Mouse (Mus musculus): ENCODE data around the gene Hpdl. TPM values are rescaled to one million over a fixed set of nuclear protein-coding genes. Genes with fewer than 3 reads are reported as not detected.

Hpdl gene
- total RNA-seq, 2 experiments from 2014 or later = 1.5 to 2.3 TPM

- no peak for DNase-seq
Measured at GRCm38 (mm10) chr4:116799901-116800300, 21.6 kb downstream of the Hpdl start.

- no peak for DNase-seq
Measured at GRCm38 (mm10) chr4:116796442-116797110, 24.9 kb downstream of the Hpdl start.

- DNase-seq = no peak
Measured at GRCm38 (mm10) chr4:116794273-116794672, 27.2 kb downstream of the Hpdl start.

GRCm38 (mm10) chr4:116792453-116792852 lies 29.1 kb downstream of the Hpdl start:
- no peak for DNase-seq

- DNase-seq = peak; percentile 72
Measured at GRCm38 (mm10) chr4:116788956-116789355, 32.6 kb downstream of the Hpdl start.

GRCm38 (mm10) chr4:116787985-116788760 lies 33.3 kb downstream of the Hpdl start:
- no peak for DNase-seq

- no peak for DNase-seq
Measured at GRCm38 (mm10) chr4:116786587-116786986, 34.9 kb downstream of the Hpdl start.

- DNase-seq = no peak
Measured at GRCm38 (mm10) chr4:116782171-116782570, 39.3 kb downstream of the Hpdl start.

GRCm38 (mm10) chr4:116781366-116781765 lies 40.1 kb downstream of the Hpdl start:
- no peak for DNase-seq

- no peak for DNase-seq
Measured at GRCm38 (mm10) chr4:116780541-116780940, 41.0 kb downstream of the Hpdl start.

- no peak for DNase-seq
Measured at GRCm38 (mm10) chr4:116777079-116777478, 44.4 kb downstream of the Hpdl start.

- no peak for DNase-seq
Measured at GRCm38 (mm10) chr4:116776391-116776790, 45.1 kb downstream of the Hpdl start.

Other genes starting within 250 kb of the Hpdl start
- 1 to 10 TPM; 2.1 to 2.4 TPM for gene Ccdc17, start 225.1 kb downstream of the Hpdl start, total RNA-seq (2021)
- gene Nasp, start 193.8 kb downstream of the Hpdl start, total RNA-seq (2021) = 10 to 100 TPM; 22.2 to 28.5 TPM
- gene Akr1a1, start 170.0 kb downstream of the Hpdl start, total RNA-seq (2021) = 100 to 1,000 TPM; 300 to 334 TPM
- gene Prdx1, start 136.2 kb downstream of the Hpdl start, total RNA-seq (2021) = 100 to 1,000 TPM; 241 to 242 TPM
- gene Mmachc, start 113.3 kb downstream of the Hpdl start, total RNA-seq (2021) = 10 to 100 TPM; 23.0 to 25.6 TPM
- gene Ccdc163, start 113.2 kb downstream of the Hpdl start, total RNA-seq (2021) = 1 to 10 TPM; 5.0 to 7.5 TPM
- gene Tesk2, start 100.8 kb downstream of the Hpdl start, total RNA-seq (2021) = 1 to 10 TPM; 2.9 to 3.0 TPM
- gene Toe1, start 14.1 kb downstream of the Hpdl start, total RNA-seq (2021) = 10 to 100 TPM in 1 of 2 experiments, 1 to 10 TPM in 1; 8.3 to 11.7 TPM
- 1 to 10 TPM; 1.4 to 3.9 TPM for gene Mutyh, start 14.0 kb downstream of the Hpdl start, total RNA-seq (2021)
- under 1 TPM; 0.35 to 0.47 TPM for gene Zswim5, start 55.7 kb upstream of the Hpdl start, total RNA-seq (2021)
- 10 to 100 TPM; 55.3 to 59.7 TPM for gene Urod, start 172.7 kb upstream of the Hpdl start, total RNA-seq (2021)
- 10 to 100 TPM; 16.6 to 17.3 TPM for gene Hectd3, start 173.6 kb upstream of the Hpdl start, total RNA-seq (2021)
- gene Eif2b3, start 197.7 kb upstream of the Hpdl start, total RNA-seq (2021) = 10 to 100 TPM; 23.0 to 24.3 TPM